Mouse (Mus musculus): ENCODE results near the gene Dhfr. TPM values are rescaled to one million over a fixed set of nuclear protein-coding genes. Genes with fewer than 3 reads are reported as not detected.
"Not testable (repeated sequence)": the region's sequence is repeated elsewhere in the genome, so short reads cannot be mapped to it uniquely, and the experiment has no call there.

Dhfr gene
- total RNA-seq, 1 experiment: 15.7 TPM

DNA sequence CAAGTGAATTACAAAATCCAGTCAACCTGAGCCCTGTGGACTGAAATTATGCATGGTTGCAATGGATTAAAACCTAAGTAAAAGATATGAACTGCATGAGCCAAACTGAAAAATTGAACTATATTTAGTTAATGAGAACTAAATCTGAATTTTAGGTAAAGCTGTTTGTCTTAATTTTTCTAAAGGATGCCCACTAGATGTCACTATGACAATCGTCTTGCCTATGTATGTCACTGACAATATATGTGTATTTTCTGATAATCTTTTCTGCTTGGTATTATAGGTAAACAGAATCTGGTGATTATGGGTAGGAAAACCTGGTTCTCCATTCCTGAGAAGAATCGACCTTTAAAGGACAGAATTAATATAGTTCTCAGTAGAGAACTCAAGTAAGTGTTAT lies 3.1 kb downstream of the Dhfr start:
- no peak for TF ChIP-seq MAFK (IDR thresholded peaks at IDR 0.05; ENCODE audit: insufficient read depth, low read depth, low read length)
- TF ChIP-seq ZC3H11A (IDR thresholded peaks at IDR 0.05; ENCODE audit: borderline replicate concordance, low read depth, low read length): no peak
- no peak for TF ChIP-seq CHD2 (IDR thresholded peaks at IDR 0.05; ENCODE audit: low read depth, low read length)
- TF ChIP-seq ZNF384 (IDR thresholded peaks at IDR 0.05; ENCODE audit: low read depth, low read length): no peak
- TF ChIP-seq HCFC1 (IDR thresholded peaks at IDR 0.05; ENCODE audit: borderline replicate concordance, insufficient read depth, low read length): no peak
- H3K36me3 ChIP-seq (ENCODE audit: control insufficient read depth, insufficient read depth, low read length, poor library complexity, severe bottlenecking): peaks cover 20% of the 10 kb centered on the region
- no peaks in the 10 kb centered on the region for H3K9me3 ChIP-seq (ENCODE audit: control insufficient read depth, insufficient read depth, low read depth, low read length)
- no peak for DNase-seq (ENCODE audit: low read depth, low spot score)
- H3K9ac ChIP-seq (ENCODE audit: insufficient read depth, low read depth, low read length, poor library complexity, severe bottlenecking): no peak overlapping the region
- in situ Hi-C loops (cut with MboI; ENCODE audit: low sequenced_read_pairs in 2 of 2, unreplicated experiment in 2 of 2): no loop called here
- peaks cover 0 to 4% of the 10 kb centered on the region in 2 experiments; a peak in 1 of 4 replicates for H3K4me1 ChIP-seq (ENCODE audit: control insufficient read depth in 2 of 2, insufficient read depth in 2 of 2, low read length in 2 of 2, poor library complexity in 1 of 2)
- no peak overlapping the region for H3K4me3 ChIP-seq (ENCODE audit: insufficient read depth in 1 of 2, low read depth in 1 of 2, low read length in 2 of 2, poor library complexity in 1 of 2, severe bottlenecking in 1 of 2)
- no peak overlapping the region for H3K27ac ChIP-seq (ENCODE audit: insufficient read depth, low read depth, low read length, poor library complexity, severe bottlenecking)

DNA sequence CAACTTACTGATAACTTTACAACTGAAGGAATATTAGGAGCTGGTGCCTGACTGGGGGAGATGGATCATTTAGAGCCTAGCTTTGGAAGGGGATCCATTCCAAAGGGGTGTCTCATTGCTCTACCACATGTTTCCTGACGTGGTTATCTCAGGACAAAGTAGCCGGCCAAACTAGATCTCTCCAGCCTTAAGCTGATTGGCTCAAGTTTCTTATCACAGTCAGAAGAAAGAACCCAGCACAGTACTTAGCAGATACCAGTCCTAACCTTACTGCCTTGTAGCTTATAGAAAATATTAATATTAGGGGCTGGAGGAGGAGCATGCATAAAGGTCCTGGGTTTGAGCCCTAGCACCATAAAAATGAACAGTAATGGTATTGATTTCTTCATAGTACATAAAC lies 7.1 kb downstream of the Dhfr start:
- Histone ChIP-seq H3K9me3 (ENCODE audit: control insufficient read depth, insufficient read depth, low read depth, low read length) (no peaks in the 10 kb centered on the region), H3K4me1 (ENCODE audit: control insufficient read depth in 2 of 2, insufficient read depth in 2 of 2, low read length in 2 of 2, poor library complexity in 1 of 2) (no peaks in the 10 kb centered on the region), H3K4me3 (ENCODE audit: insufficient read depth in 1 of 2, low read depth in 1 of 2, low read length in 2 of 2, poor library complexity in 1 of 2, severe bottlenecking in 1 of 2) (no peak overlapping the region), H3K9ac (ENCODE audit: insufficient read depth, low read depth, low read length, poor library complexity, severe bottlenecking) (no peak overlapping the region), H3K36me3 (ENCODE audit: control insufficient read depth, insufficient read depth, low read length, poor library complexity, severe bottlenecking) (peaks cover 20% of the 10 kb centered on the region), H3K27ac (ENCODE audit: insufficient read depth, low read depth, low read length, poor library complexity, severe bottlenecking) (no peak overlapping the region)
- in situ Hi-C loops (cut with MboI; ENCODE audit: low sequenced_read_pairs in 2 of 2, unreplicated experiment in 2 of 2): no loop called here
- TF ChIP-seq MAFK (IDR thresholded peaks at IDR 0.05; ENCODE audit: insufficient read depth, low read depth, low read length) (no peak), ZC3H11A (IDR thresholded peaks at IDR 0.05; ENCODE audit: borderline replicate concordance, low read depth, low read length) (no peak), ZNF384 (IDR thresholded peaks at IDR 0.05; ENCODE audit: low read depth, low read length) (no peak), HCFC1 (IDR thresholded peaks at IDR 0.05; ENCODE audit: borderline replicate concordance, insufficient read depth, low read length) (no peak), CHD2 (IDR thresholded peaks at IDR 0.05; ENCODE audit: low read depth, low read length) (no peak)
- no peak for DNase-seq (ENCODE audit: low read depth, low spot score)

GRCm38 (mm10) chr13:92365312-92365711 lies 10.8 kb downstream of the Dhfr start:
- H3K4me3 ChIP-seq (ENCODE audit: insufficient read depth in 1 of 2, low read depth in 1 of 2, low read length in 2 of 2, poor library complexity in 1 of 2, severe bottlenecking in 1 of 2): no peak overlapping the region
- peaks cover 12% of the 10 kb centered on the region for H3K36me3 ChIP-seq (ENCODE audit: control insufficient read depth, insufficient read depth, low read length, poor library complexity, severe bottlenecking)
- no peaks in the 10 kb centered on the region for H3K4me1 ChIP-seq (ENCODE audit: control insufficient read depth in 2 of 2, insufficient read depth in 2 of 2, low read length in 2 of 2, poor library complexity in 1 of 2)
- DNase-seq (ENCODE audit: low read depth, low spot score): no peak
- in situ Hi-C loops (cut with MboI; ENCODE audit: low sequenced_read_pairs in 2 of 2, unreplicated experiment in 2 of 2): no loop called here
- no peak overlapping the region for H3K9ac ChIP-seq (ENCODE audit: insufficient read depth, low read depth, low read length, poor library complexity, severe bottlenecking)
- no peak for TF ChIP-seq HCFC1 (IDR thresholded peaks at IDR 0.05; ENCODE audit: borderline replicate concordance, insufficient read depth, low read length)
- TF ChIP-seq MAFK (IDR thresholded peaks at IDR 0.05; ENCODE audit: insufficient read depth, low read depth, low read length): no peak
- TF ChIP-seq CHD2 (IDR thresholded peaks at IDR 0.05; ENCODE audit: low read depth, low read length): no peak
- TF ChIP-seq ZNF384 (IDR thresholded peaks at IDR 0.05; ENCODE audit: low read depth, low read length): no peak
- no peak for TF ChIP-seq ZC3H11A (IDR thresholded peaks at IDR 0.05; ENCODE audit: borderline replicate concordance, low read depth, low read length)
- H3K27ac ChIP-seq (ENCODE audit: insufficient read depth, low read depth, low read length, poor library complexity, severe bottlenecking): no peak overlapping the region
- no peaks in the 10 kb centered on the region for H3K9me3 ChIP-seq (ENCODE audit: control insufficient read depth, insufficient read depth, low read depth, low read length)

GRCm38 (mm10) chr13:92370811-92371210 lies 16.3 kb downstream of the Dhfr start:
- Histone ChIP-seq H3K4me3 (ENCODE audit: insufficient read depth in 1 of 2, low read depth in 1 of 2, low read length in 2 of 2, poor library complexity in 1 of 2, severe bottlenecking in 1 of 2) (no peak overlapping the region), H3K9me3 (ENCODE audit: control insufficient read depth, insufficient read depth, low read depth, low read length) (no peaks in the 10 kb centered on the region), H3K9ac (ENCODE audit: insufficient read depth, low read depth, low read length, poor library complexity, severe bottlenecking) (no peak overlapping the region), H3K36me3 (ENCODE audit: control insufficient read depth, insufficient read depth, low read length, poor library complexity, severe bottlenecking) (peaks cover 11% of the 10 kb centered on the region), H3K4me1 (ENCODE audit: control insufficient read depth in 2 of 2, insufficient read depth in 2 of 2, low read length in 2 of 2, poor library complexity in 1 of 2) (no peaks in the 10 kb centered on the region), H3K27ac (ENCODE audit: insufficient read depth, low read depth, low read length, poor library complexity, severe bottlenecking) (no peak overlapping the region)
- in situ Hi-C loops (cut with MboI; ENCODE audit: low sequenced_read_pairs in 2 of 2, unreplicated experiment in 2 of 2): no loop called here
- DNase-seq (ENCODE audit: low read depth, low spot score): no peak
- TF ChIP-seq HCFC1 (IDR thresholded peaks at IDR 0.05; ENCODE audit: borderline replicate concordance, insufficient read depth, low read length): no peak
- no peak for TF ChIP-seq CHD2 (IDR thresholded peaks at IDR 0.05; ENCODE audit: low read depth, low read length)
- TF ChIP-seq MAFK (IDR thresholded peaks at IDR 0.05; ENCODE audit: insufficient read depth, low read depth, low read length): no peak
- no peak for TF ChIP-seq ZC3H11A (IDR thresholded peaks at IDR 0.05; ENCODE audit: borderline replicate concordance, low read depth, low read length)
- no peak for TF ChIP-seq ZNF384 (IDR thresholded peaks at IDR 0.05; ENCODE audit: low read depth, low read length)

DNA sequence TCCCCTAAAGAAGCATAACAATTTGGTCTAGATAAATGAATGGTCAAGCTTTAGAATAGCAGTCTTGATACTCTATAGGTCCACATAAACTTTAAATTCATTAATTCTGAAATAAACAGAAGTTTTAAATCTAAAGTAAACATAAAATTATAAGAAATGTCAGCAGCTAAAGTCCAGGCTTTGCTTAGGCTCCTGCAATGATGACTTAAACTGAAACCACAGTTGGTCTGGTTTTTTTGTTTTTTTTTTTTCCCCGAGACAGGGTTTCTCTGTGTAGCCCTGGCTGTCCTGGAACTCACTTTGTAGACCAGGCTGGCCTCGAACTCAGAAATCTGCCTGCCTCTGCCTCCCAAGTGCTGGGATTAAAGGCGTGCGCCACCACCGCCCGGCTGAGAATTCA lies 16.9 kb downstream of the Dhfr start:
- DNase-seq (ENCODE audit: low read depth, low spot score); H3K4me3 ChIP-seq (ENCODE audit: insufficient read depth in 1 of 2, low read depth in 1 of 2, low read length in 2 of 2, poor library complexity in 1 of 2, severe bottlenecking in 1 of 2); H3K9ac ChIP-seq (ENCODE audit: insufficient read depth, low read depth, low read length, poor library complexity, severe bottlenecking); H3K9me3 ChIP-seq (ENCODE audit: control insufficient read depth, insufficient read depth, low read depth, low read length); H3K27ac ChIP-seq (ENCODE audit: insufficient read depth, low read depth, low read length, poor library complexity, severe bottlenecking); in situ Hi-C loops (cut with MboI; ENCODE audit: low sequenced_read_pairs in 2 of 2, unreplicated experiment in 2 of 2); H3K4me1 ChIP-seq (ENCODE audit: control insufficient read depth in 2 of 2, insufficient read depth in 2 of 2, low read length in 2 of 2, poor library complexity in 1 of 2): not testable (repeated sequence)
- H3K36me3 ChIP-seq (ENCODE audit: control insufficient read depth, insufficient read depth, low read length, poor library complexity, severe bottlenecking): peaks cover 11% of the 10 kb centered on the region
